8 mouse cellular contexts compared by ENCODE assay signal in genomic region chr13:60084975-60085374, GRCm38 (mm10).
DNase-seq lines count a peak whose midpoint lies in the region; ATAC-seq and TF ChIP-seq lines count a peak whose summit lies in the region.

No protein-coding gene starts in this region.

- intact Hi-C loops in left cerebral cortex, postnatal 36 days (cut with DNase I) = no loop called here

- H3K9ac ChIP-seq in forebrain, embryonic 13.5 days = peak overlapping the region; percentile 46; the same call in 1 of the 2 replicates
- no peak overlapping the region for H3K9ac ChIP-seq in hindbrain, postnatal 0 days (replicated peaks; ENCODE audit: low read length)
- no peak overlapping the region for H3K9ac ChIP-seq in midbrain, postnatal 0 days (replicated peaks; ENCODE audit: low read length, poor library complexity, severe bottlenecking)

- H3K4me3 ChIP-seq in forebrain, embryonic 13.5 days = no peak overlapping the region
- no peak overlapping the region for H3K4me3 ChIP-seq in hindbrain, postnatal 0 days (ENCODE audit: low read length)
- H3K4me3 ChIP-seq in midbrain, postnatal 0 days (ENCODE audit: low read depth, low read length) = no peak overlapping the region

- peaks cover 19% of the 10 kb centered on the region for H3K4me1 ChIP-seq in forebrain, embryonic 13.5 days
- H3K4me1 ChIP-seq in hindbrain, postnatal 0 days (ENCODE audit: insufficient read depth, low read length) = no peaks in the 10 kb centered on the region
- H3K4me1 ChIP-seq in midbrain, postnatal 0 days (ENCODE audit: insufficient read depth, low read length) = no peaks in the 10 kb centered on the region

- no peaks in the 10 kb centered on the region for H3K9me3 ChIP-seq in forebrain, embryonic 13.5 days (replicated peaks)
- H3K9me3 ChIP-seq in hindbrain, postnatal 0 days (ENCODE audit: low read length) = no peaks in the 10 kb centered on the region
- H3K9me3 ChIP-seq in midbrain, postnatal 0 days (ENCODE audit: low read length) = no peaks in the 10 kb centered on the region

- DNase-seq in left cerebral cortex, postnatal 36 days (ENCODE audit: low spot score in 2 of 2) = peak; percentile 17 to 24
- no peak for DNase-seq in left cerebral cortex, adult 9 months (ENCODE audit: low spot score in 2 of 2)
- peak; percentile 61 for DNase-seq in hindbrain, postnatal 0 days (ENCODE audit: low spot score)
- peak; percentile 56 for DNase-seq in midbrain, postnatal 0 days (ENCODE audit: low spot score)
- DNase-seq in kidney, postnatal 10 days = no peak
- DNase-seq in kidney, postnatal 36 days = no peak

- WGBS in forebrain, embryonic 13.5 days = 8% methylated on average over 12 of the region's 12 CpGs
- 14% methylated on average over 12 of the region's 12 CpGs for WGBS in hindbrain, postnatal 0 days
- WGBS in midbrain, postnatal 0 days = 15% methylated on average over 12 of the region's 12 CpGs

- H3K27me3 ChIP-seq in forebrain, embryonic 13.5 days = no peaks in the 10 kb centered on the region
- no peaks in the 10 kb centered on the region for H3K27me3 ChIP-seq in hindbrain, postnatal 0 days (ENCODE audit: insufficient read depth, low read length)
- no peaks in the 10 kb centered on the region for H3K27me3 ChIP-seq in midbrain, postnatal 0 days (ENCODE audit: insufficient read depth, low read length)

- peak overlapping the region; percentile 31; the same call in 1 of the 2 replicates for H3K27ac ChIP-seq in forebrain, embryonic 13.5 days
- H3K27ac ChIP-seq in hindbrain, postnatal 0 days = no peak overlapping the region
- H3K27ac ChIP-seq in midbrain, postnatal 0 days (ENCODE audit: low read depth, low read length) = no peak overlapping the region

- ATAC-seq in forebrain, embryonic 13.5 days = peak; percentile 83
- ATAC-seq in hindbrain, postnatal 0 days = peak; percentile 68
- ATAC-seq in midbrain, postnatal 0 days (ENCODE audit: low FRiP score) = no peak
- ATAC-seq in monocyte, adult 5-6 weeks (replicated peaks; ENCODE audit: insufficient number of reproducible peaks, low FRiP score, low TSS enrichment, poor library complexity, severe bottlenecking) = no peak

- H3K36me3 ChIP-seq in forebrain, embryonic 13.5 days (ENCODE audit: poor library complexity, severe bottlenecking) = no peaks in the 10 kb centered on the region
- no peaks in the 10 kb centered on the region for H3K36me3 ChIP-seq in hindbrain, postnatal 0 days (ENCODE audit: insufficient read depth, low read length)
- H3K36me3 ChIP-seq in midbrain, postnatal 0 days (ENCODE audit: insufficient read depth, low read length) = no peaks in the 10 kb centered on the region

- no peak for TF ChIP-seq CTCF in hindbrain, postnatal 0 days (IDR thresholded peaks at IDR 0.05; ENCODE audit: low read depth)
- TF ChIP-seq CTCF in midbrain, postnatal 0 days (IDR thresholded peaks at IDR 0.05) = no peak

- H3K4me2 ChIP-seq in forebrain, embryonic 13.5 days = peak overlapping the region; percentile 43
- peak overlapping the region; percentile 11; the same call in 1 of the 2 replicates for H3K4me2 ChIP-seq in hindbrain, postnatal 0 days (ENCODE audit: low read depth, low read length)
- peak overlapping the region; percentile 20 for H3K4me2 ChIP-seq in midbrain, postnatal 0 days (ENCODE audit: low read depth, low read length, poor library complexity, severe bottlenecking)

Comparison
In these comparisons a context has a peak if more than half of its experiments do, and no peak if none do; other contexts are left out.
1. DNase-seq: peak in left cerebral cortex, postnatal 36 days (2 of 2), hindbrain, postnatal 0 days (single experiment) and midbrain, postnatal 0 days (single experiment); none in left cerebral cortex, adult 9 months (0 of 2), kidney, postnatal 10 days (single experiment) and kidney, postnatal 36 days (0 of 2).
2. ATAC-seq: peak in forebrain, embryonic 13.5 days (single experiment) and hindbrain, postnatal 0 days (single experiment); none in midbrain, postnatal 0 days (single experiment) and monocyte, adult 5-6 weeks (single experiment).
3. Peak in every context shown above with its lines, with median percentiles within 50 percentile points of each other: H3K4me2 ChIP-seq.